Mouse (Mus musculus) heart, adult 2 months (tissue): ENCODE data around the gene Ctbs.

Source experiments
- EP300 ChIP-seq: fragments of 200-500 bp; IDR thresholded peaks from 2 replicates; pipeline ENCODE4 v1.6.1; 2011; ENCODE audit warnings: low read depth, low read length, control low read depth; ENCODE audit not compliant: insufficient read depth
- POLR2A ChIP-seq: fragments of 200-500 bp; IDR thresholded peaks from 2 replicates; pipeline ENCODE4 v1.6.1; 2011; ENCODE audit warnings: mild to moderate bottlenecking, low read depth, low read length, control low read depth; ENCODE audit not compliant: insufficient read depth

- TF ChIP-seq EP300 (no peak), POLR2A (no peak)
These were observed 23.1 kb upstream of the Ctbs start for GRCm38 (mm10) chr3:146426489-146426888.
